Mouse (Mus musculus): ENCODE results near the gene Cux2. TPM values are rescaled to one million over a fixed set of nuclear protein-coding genes. Genes with fewer than 3 reads are reported as not detected.

Gene Cux2
- polyA plus RNA-seq, 1 experiment from 2014 or later, result 12.0 TPM

DNA sequence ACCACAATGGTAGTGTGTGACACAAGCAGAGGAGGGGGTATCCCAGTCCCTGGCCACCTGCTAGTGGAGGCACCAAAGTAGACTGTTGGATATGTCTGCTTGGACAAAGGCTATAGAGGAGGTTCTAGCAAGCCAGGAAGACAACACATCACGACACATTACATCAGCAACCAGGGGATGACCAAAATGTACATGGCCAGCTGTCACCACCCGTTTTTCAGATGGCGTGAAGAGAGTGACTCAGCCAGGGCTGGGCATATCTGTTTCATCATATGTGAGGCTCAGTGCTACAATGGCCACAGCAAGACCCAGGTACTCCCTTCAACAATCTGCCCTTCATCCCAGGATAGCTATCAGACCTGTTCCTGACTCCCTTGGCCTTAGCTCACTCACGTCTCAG lies 133.1 kb downstream of the Cux2 start:
- Histone ChIP-seq H3K9me3 (no peaks in the 10 kb centered on the region), H3K4me1 (replicated peaks) (peaks cover 19% of the 10 kb centered on the region), H3K27ac (no peak overlapping the region), H3K36me3 (0 out of 2 replicates have a peak, but pooled peaks cover 4% of the 10 kb centered on the region), H3K27me3 (ENCODE audit: insufficient read depth, poor library complexity, severe bottlenecking) (peaks cover 37% of the 10 kb centered on the region), H3K4me3 (no peak overlapping the region)
- 83% methylated on average over 4 of the region's 4 CpGs for WGBS
- DNase-seq (ENCODE audit: low spot score), result no peak

DNA sequence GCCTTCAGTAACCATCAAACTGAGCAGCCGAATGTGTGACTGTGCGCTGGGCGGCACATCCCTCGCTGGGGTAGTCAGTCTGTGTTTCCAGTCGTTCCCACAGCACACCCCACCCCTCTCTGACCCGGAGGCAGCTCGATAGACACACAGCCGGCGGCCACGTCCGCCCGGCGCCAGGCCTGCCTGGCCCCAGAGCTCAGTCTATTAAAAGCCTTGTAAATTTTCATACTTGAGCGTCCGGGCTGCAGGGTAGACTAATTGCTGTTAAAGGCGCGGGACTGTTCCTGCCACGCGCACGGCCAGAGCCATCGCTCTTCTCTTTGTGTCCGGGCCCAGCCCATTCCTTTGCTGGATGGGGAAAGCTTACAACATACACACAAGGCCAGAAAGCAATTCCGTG lies 135.9 kb downstream of the Cux2 start:
- Histone ChIP-seq H3K9me3 (no peaks in the 10 kb centered on the region), H3K27me3 (ENCODE audit: insufficient read depth, poor library complexity, severe bottlenecking) (peaks cover 25% of the 10 kb centered on the region), H3K27ac (peak overlapping the region; percentile 50), H3K4me1 (replicated peaks) (peaks cover 19% of the 10 kb centered on the region), H3K4me3 (no peak overlapping the region), H3K36me3 (0 out of 2 replicates have a peak, but pooled peaks cover 4% of the 10 kb centered on the region)
- peak; percentile 43 for DNase-seq (ENCODE audit: low spot score)
- 52% methylated on average over 23 of the region's 23 CpGs for WGBS

DNA sequence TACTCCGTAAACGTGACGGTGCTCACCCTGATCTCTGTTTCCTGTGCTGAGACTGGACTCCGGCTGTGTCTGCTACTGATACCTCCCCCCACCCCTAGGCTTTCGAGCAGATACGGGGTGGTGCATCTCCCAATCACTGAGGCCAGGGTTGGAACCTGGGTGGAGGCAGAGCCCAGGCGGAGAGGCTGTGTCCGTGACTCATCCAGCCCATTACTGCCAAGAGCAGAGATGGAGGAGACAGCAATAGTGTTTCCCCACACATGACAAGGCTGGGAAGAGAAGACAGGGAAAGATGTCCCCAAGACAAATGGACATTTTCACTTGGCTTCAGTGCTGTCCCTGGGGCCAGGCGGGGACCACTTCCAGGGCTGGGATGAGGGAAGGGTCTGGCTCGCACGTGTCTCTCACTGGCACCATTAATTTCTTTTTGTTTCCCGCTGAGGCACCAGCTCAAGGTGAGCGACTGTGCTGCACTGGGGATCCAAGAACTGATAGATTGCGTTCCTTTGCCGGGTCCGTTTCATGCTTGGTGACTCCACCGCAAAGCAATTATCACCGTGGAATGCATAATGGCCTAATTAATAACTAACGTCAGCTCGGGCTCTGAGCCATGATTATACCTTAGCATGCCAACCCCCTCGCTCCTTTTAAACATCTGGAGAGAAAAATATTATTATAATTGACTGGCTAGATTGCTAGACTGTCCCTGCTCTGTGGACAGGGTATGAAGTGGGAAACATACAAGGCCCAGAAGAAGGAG lies 140.5 kb downstream of the Cux2 start:
- Histone ChIP-seq H3K4me3 (no peak overlapping the region), H3K27ac (no peak overlapping the region), H3K4me1 (replicated peaks) (peaks cover 9% of the 10 kb centered on the region), H3K36me3 (no peaks in the 10 kb centered on the region), H3K9me3 (no peaks in the 10 kb centered on the region), H3K27me3 (ENCODE audit: insufficient read depth, poor library complexity, severe bottlenecking) (0 out of 2 replicates have a peak, but pooled peaks cover 3% of the 10 kb centered on the region)
- WGBS, result 90% methylated on average over 21 of the region's 21 CpGs
- DNase-seq (ENCODE audit: low spot score), result no peak

DNA sequence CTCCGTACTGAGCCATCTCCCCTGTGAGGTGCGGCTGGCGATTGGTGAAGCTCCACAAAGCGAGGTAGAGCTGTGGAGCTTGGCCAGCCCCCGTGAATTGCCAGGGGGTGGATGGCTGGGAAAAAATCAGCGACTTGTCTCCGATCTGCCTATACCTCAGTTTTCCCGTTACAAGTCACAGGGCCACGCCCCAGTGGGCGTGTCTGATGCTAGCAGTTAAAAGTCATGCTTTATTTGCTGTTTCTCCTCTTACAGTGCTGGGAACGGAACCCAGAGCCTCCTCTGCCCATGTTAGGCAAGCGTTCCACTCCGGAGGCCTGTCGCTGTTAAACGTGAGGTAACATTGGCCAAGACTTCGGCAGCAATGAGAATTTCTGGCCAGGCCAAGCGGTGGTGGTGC lies 144.2 kb downstream of the Cux2 start:
- peaks cover 28% of the 10 kb centered on the region for H3K4me1 ChIP-seq (replicated peaks)
- no peak for DNase-seq (ENCODE audit: low spot score)
- WGBS, result 82% methylated on average over 17 of the region's 17 CpGs
- H3K4me3 ChIP-seq, result no peak overlapping the region
- peak overlapping the region; percentile 12; the same call in 1 of the 2 replicates for H3K27ac ChIP-seq
- H3K27me3 ChIP-seq (ENCODE audit: insufficient read depth, poor library complexity, severe bottlenecking), result 0 out of 2 replicates have a peak, but pooled peaks cover 3% of the 10 kb centered on the region
- H3K9me3 ChIP-seq, result no peaks in the 10 kb centered on the region
- no peaks in the 10 kb centered on the region for H3K36me3 ChIP-seq

DNA sequence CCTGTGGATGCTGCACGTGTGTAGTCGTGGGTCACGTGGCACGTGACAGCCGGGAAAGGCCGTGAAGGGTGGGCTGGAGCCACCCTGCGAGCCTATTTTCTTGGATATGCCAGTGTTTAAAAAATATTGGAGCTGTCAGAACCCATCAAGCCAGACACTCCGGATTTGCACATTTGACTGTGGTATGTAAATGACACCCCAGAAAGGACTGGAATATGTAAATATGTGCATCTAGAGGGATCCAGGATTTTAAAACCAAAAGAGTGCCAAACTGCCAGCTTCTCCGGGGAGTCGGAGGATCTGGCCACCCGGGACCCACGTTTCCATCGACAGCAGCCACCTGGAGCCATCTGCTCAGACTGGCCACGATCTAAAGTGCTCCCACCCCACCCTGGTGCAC lies 145.1 kb downstream of the Cux2 start:
- DNase-seq (ENCODE audit: low spot score), result no peak
- H3K4me1 ChIP-seq (replicated peaks), result peaks cover 28% of the 10 kb centered on the region
- no peak overlapping the region for H3K27ac ChIP-seq
- no peaks in the 10 kb centered on the region for H3K36me3 ChIP-seq
- H3K9me3 ChIP-seq, result no peaks in the 10 kb centered on the region
- WGBS, result 92% methylated on average over 14 of the region's 14 CpGs
- H3K4me3 ChIP-seq, result no peak overlapping the region
- no peaks in the 10 kb centered on the region for H3K27me3 ChIP-seq (ENCODE audit: insufficient read depth, poor library complexity, severe bottlenecking)

DNA sequence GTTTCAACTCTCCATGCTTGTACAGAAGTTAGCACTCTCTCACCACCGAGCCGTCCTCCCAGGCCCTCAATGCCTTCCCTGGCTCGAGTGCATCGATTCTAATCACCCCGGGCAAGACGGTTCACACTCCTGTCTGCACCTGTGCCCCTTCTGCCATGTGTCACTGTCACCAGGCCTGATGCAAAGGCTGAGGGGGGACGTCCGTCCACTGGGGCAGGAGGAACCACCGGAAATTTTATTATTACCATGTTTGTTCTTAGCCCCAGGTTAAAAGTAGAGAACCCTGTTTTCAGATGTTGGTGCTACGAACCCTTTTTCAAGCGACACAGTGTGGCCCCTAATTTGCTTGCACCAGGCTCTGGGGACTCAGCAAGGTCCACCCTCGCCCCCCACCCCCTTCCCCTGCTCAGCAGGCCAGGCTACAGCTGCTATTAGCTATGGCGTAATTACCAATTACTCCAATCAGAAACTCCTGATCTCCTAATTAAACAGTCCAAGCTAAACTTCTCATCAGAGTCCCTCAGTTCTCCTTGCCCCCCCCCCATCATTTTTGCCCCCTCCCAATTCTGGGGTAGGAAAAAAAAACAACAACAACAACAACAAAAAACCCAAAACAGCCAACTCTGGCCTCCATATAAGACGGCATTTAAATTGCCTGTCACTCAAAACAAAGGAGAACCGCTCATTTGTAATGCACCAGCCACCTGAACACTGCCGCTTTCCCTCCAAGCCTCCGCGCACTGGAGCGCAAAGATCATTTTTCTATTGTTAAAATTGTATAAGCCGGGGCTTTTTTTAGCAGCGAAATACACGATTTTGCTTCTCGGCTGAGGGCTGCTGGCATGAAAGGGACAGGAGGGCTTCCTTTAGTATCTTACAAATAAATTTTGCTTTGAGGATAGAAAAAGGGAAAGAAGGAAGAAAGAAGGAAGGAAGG lies 146.8 kb downstream of the Cux2 start:
- Histone ChIP-seq H3K9me3 (no peaks in the 10 kb centered on the region), H3K4me1 (replicated peaks) (peaks cover 28% of the 10 kb centered on the region), H3K27me3 (ENCODE audit: insufficient read depth, poor library complexity, severe bottlenecking) (0 out of 2 replicates have a peak, but pooled peaks cover 2% of the 10 kb centered on the region), H3K27ac (peak overlapping the region; percentile 75), H3K36me3 (no peaks in the 10 kb centered on the region), H3K4me3 (no peak overlapping the region)
- 52% methylated on average over 23 of the region's 23 CpGs for WGBS
- DNase-seq (ENCODE audit: low spot score), result no peak

DNA sequence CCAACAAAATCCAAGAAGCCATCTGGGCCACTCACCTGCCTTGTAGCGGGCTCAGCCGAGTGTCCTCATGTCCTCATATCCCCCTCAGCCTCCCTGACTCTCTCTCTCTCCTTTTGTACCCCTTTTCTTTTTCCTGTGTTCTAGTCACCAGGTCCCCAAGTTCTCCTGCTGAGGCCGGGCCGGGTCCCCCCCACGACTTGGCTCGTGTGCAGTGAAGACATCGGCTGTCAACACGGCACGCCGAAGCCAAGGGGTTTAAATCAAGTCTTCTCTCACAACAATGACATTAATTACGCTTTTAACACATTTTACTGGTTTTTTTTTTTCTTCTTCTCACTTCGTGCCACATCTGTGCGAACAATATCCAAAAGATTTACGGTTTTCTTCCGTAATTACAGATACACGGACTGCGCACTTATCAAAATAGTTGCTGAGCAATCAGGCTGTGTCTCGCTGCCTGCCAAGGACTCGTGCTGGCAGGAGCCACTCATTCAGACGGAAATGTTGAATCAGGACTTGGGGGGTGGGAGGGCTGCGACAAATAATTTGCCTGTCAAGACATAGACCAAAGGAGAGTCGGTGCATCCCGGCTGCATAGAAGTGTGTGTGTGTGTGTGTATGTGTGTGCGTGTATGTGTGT lies 154.7 kb downstream of the Cux2 start:
- H3K9me3 ChIP-seq, result no peaks in the 10 kb centered on the region
- H3K4me3 ChIP-seq, result no peak overlapping the region
- H3K36me3 ChIP-seq, result no peaks in the 10 kb centered on the region
- 71% methylated on average over 24 of the region's 24 CpGs for WGBS
- H3K27ac ChIP-seq, result peak overlapping the region; percentile 26; the same call in 1 of the 2 replicates
- peaks cover 19% of the 10 kb centered on the region for H3K27me3 ChIP-seq (ENCODE audit: insufficient read depth, poor library complexity, severe bottlenecking)
- peaks cover 26% of the 10 kb centered on the region for H3K4me1 ChIP-seq (replicated peaks)
- no peak for DNase-seq (ENCODE audit: low spot score)

DNA sequence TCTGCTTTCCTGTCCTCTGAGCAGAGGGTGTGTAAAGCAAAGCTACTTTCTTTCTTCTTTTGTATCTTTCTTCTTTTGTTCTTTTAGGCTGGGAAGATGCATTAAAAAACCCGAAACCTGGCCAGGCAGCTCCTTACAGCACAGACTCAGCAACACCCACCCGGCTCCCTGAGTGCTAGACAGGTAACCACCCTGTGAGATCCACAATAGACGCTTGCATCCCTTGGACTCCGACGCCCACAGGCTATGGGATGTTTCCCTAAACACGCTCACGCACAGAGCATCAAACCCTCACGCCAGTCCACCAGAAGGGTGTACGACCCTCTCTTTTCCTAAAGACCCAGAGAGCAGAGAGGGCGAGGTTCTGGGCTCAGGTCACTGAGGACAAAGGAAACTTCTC lies 155.3 kb downstream of the Cux2 start:
- no peak overlapping the region for H3K4me3 ChIP-seq
- H3K4me1 ChIP-seq (replicated peaks), result peaks cover 32% of the 10 kb centered on the region
- peak overlapping the region; percentile 26; the same call in 1 of the 2 replicates for H3K27ac ChIP-seq
- no peaks in the 10 kb centered on the region for H3K9me3 ChIP-seq
- DNase-seq (ENCODE audit: low spot score), result no peak
- H3K36me3 ChIP-seq, result no peaks in the 10 kb centered on the region
- peaks cover 19% of the 10 kb centered on the region for H3K27me3 ChIP-seq (ENCODE audit: insufficient read depth, poor library complexity, severe bottlenecking)
- WGBS, result 44% methylated on average over 10 of the region's 10 CpGs

DNA sequence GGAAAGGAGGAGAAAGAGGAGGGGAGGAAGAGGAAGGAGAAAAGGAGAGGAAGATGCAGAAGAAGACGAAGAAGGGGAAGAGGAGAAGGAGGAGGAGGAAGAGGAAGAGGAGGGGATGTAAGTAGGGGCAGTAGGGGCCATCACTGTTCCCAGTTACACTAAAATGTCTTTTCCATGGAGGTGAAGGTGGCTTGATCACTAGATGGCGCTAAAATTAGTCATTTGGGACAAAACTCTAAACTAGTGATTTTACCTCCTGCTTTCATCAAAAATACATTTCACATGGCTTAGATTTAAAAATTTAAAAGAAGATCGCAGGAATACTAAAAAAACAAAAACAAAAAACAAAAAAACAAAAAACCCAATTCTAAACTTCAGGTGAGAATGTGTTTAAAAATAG lies 156.3 kb downstream of the Cux2 start:
- no peak overlapping the region for H3K4me3 ChIP-seq
- WGBS, result 33% methylated on average over 3 of the region's 3 CpGs
- no peaks in the 10 kb centered on the region for H3K36me3 ChIP-seq
- H3K9me3 ChIP-seq, result no peaks in the 10 kb centered on the region
- H3K27ac ChIP-seq, result no peak overlapping the region
- H3K27me3 ChIP-seq (ENCODE audit: insufficient read depth, poor library complexity, severe bottlenecking), result peaks cover 16% of the 10 kb centered on the region
- DNase-seq (ENCODE audit: low spot score), result no peak
- peaks cover 36% of the 10 kb centered on the region for H3K4me1 ChIP-seq (replicated peaks)

DNA sequence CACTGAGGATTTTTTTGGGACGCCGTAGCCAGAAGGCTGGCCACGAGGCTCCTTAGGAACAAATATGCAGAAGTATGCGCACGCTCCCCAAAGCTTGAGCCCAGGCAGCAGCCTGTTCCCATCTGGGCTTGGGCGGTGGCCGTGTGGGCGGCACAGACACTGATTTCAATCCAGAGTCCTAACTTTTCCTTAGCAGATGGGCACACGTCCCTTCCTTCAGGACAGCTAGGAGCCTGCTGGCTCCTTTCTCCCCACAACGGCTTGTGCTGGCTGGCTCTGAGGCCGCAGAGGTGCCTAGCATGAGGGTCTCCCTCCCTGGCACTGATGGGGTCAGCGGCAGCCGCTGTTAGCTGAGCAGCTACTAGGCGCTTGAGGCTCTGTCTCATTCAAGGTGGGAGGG lies 157.6 kb downstream of the Cux2 start:
- Histone ChIP-seq H3K27me3 (ENCODE audit: insufficient read depth, poor library complexity, severe bottlenecking) (peaks cover 16% of the 10 kb centered on the region), H3K4me1 (replicated peaks) (peaks cover 36% of the 10 kb centered on the region), H3K4me3 (no peak overlapping the region), H3K36me3 (peaks cover 7% of the 10 kb centered on the region; the same call in 1 of the 2 replicates), H3K27ac (no peak overlapping the region), H3K9me3 (peaks cover 8% of the 10 kb centered on the region)
- no peak for DNase-seq (ENCODE audit: low spot score)
- 89% methylated on average over 14 of the region's 14 CpGs for WGBS

DNA sequence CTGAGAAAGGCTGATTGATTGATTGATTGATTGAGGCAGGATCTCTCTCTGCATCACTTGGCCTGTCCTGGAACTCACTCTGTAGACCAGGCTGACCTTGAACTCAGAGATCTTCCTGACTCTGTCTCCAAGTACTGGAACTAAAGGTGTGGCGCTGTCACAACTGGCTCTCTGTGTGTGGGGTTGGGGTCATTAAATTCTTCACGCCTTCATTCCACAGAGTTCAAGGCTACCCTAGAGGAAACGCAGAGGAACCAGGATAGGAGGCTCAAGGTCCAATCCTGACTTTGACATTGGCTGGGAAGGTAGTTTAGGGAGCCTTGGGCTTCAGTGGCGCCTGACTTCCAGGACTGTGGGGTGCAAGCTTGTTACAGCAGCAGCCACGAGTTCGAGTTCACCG lies 159.0 kb downstream of the Cux2 start:
- 92% methylated on average over 7 of the region's 7 CpGs for WGBS
- Histone ChIP-seq H3K27me3 (ENCODE audit: insufficient read depth, poor library complexity, severe bottlenecking) (peaks cover 16% of the 10 kb centered on the region), H3K4me3 (no peak overlapping the region), H3K27ac (0 out of 2 replicates have a peak overlapping the region, but pooled peaks have one; percentile 8), H3K9me3 (peaks cover 15% of the 10 kb centered on the region), H3K4me1 (replicated peaks) (peaks cover 35% of the 10 kb centered on the region), H3K36me3 (peaks cover 18% of the 10 kb centered on the region)
- DNase-seq (ENCODE audit: low spot score), result no peak

DNA sequence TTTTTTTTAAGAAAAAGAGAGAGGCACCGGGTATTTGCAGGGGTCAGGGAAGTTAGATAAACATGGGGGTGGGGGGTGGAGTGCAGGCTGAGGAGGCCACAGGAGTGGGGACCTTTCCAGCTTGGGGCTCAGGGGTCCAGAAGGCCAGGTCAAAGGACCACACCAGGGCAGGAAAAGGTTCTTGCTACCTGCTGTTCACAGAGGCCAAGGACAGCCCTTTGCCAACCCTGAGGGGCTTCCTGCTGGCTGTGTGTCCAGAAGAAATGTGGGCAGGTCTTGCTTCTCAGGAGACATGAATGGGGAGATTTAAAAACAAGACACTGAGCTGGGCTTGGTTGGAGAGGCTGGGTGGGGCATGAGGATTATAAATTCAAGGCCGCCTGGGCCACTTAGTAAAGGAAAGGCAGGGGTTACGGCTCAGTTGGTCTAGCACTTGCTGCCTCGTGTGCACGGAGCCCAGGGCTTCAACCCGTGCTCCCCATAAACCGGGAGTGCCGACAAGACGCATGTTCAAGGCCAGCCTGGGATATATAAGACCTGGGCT lies 160.0 kb downstream of the Cux2 start:
- Histone ChIP-seq H3K4me1 (replicated peaks) (peaks cover 24% of the 10 kb centered on the region), H3K27me3 (ENCODE audit: insufficient read depth, poor library complexity, severe bottlenecking) (peaks cover 16% of the 10 kb centered on the region), H3K27ac (no peak overlapping the region), H3K4me3 (no peak overlapping the region), H3K36me3 (peaks cover 21% of the 10 kb centered on the region), H3K9me3 (peaks cover 15% of the 10 kb centered on the region)
- DNase-seq (ENCODE audit: low spot score), result peak; percentile 53
- WGBS, result 44% methylated on average over 9 of the region's 9 CpGs
